Mouse (Mus musculus) brown adipose tissue, adult 24 weeks (tissue): ENCODE measurements around the gene Nr1i2. TPM values are rescaled to one million over a fixed set of nuclear protein-coding genes. Genes with fewer than 3 reads are reported as not detected.
A peak's percentile ranks its signal among the peaks of the same experiment; 100 is the strongest.

Experiments used
- H3K27ac ChIP-seq: fragments of 200-500 bp; replicated peaks from 2 replicates; pipeline ENCODE4 v1.5.1; 2012; ENCODE audit warnings: low read depth, mild to moderate bottlenecking, low read length
- H3K4me1 ChIP-seq: fragments of 200-500 bp; 2 replicates; pipeline ENCODE4 v1.6.1; 2012; ENCODE audit warnings: low read length, mixed read lengths; ENCODE audit not compliant: control insufficient read depth, insufficient read depth, insufficient read length
- H3K4me3 ChIP-seq: fragments of 200-500 bp; 2 replicates; pipeline ENCODE4 v1.5.1; 2012; ENCODE audit warnings: low read depth, mild to moderate bottlenecking, low read length, moderate library complexity; ENCODE audit not compliant: insufficient read depth
- polyA plus RNA-seq: library from polyadenylated mRNA; stranded (reverse); fragments of >200 nt; gene quantifications from 2 replicates; pipeline ENCODE4 v1.2.4, GENCODE M21; 2012; ENCODE audit not compliant: missing spikeins, insufficient read depth, insufficient read length

Nr1i2 gene
- polyA plus RNA-seq, 1 experiment, result not detected

GRCm38 (mm10) chr16:38304460-38305194, 10.0 kb upstream of the Nr1i2 start:
- H3K4me3 ChIP-seq, result peak overlapping the region; percentile 0; the same call in 1 of the 2 replicates
- H3K27ac ChIP-seq, result no peak overlapping the region
- H3K4me1 ChIP-seq, result peaks cover 7% of the 10 kb centered on the region; the same call in 1 of the 2 replicates

- Histone ChIP-seq H3K4me1 (peaks cover 7% of the 10 kb centered on the region; the same call in 1 of the 2 replicates), H3K4me3 (no peak overlapping the region), H3K27ac (no peak overlapping the region)
These were observed 7.7 kb upstream of the Nr1i2 start for GRCm38 (mm10) chr16:38302367-38302766.

GRCm38 (mm10) chr16:38298410-38298809, 3.8 kb upstream of the Nr1i2 start:
- Histone ChIP-seq H3K4me1 (no peaks in the 10 kb centered on the region), H3K27ac (no peak overlapping the region), H3K4me3 (no peak overlapping the region)

- Histone ChIP-seq H3K27ac (no peak overlapping the region), H3K4me3 (no peak overlapping the region), H3K4me1 (no peaks in the 10 kb centered on the region)
These were observed 816 bp upstream of the Nr1i2 start for GRCm38 (mm10) chr16:38295349-38295930.

GRCm38 (mm10) chr16:38290151-38290550, 4.5 kb downstream of the Nr1i2 start:
- H3K27ac ChIP-seq, result no peak overlapping the region
- no peak overlapping the region for H3K4me3 ChIP-seq
- no peaks in the 10 kb centered on the region for H3K4me1 ChIP-seq

GRCm38 (mm10) chr16:38288851-38289250, 5.8 kb downstream of the Nr1i2 start:
- Histone ChIP-seq H3K4me3 (no peak overlapping the region), H3K4me1 (no peaks in the 10 kb centered on the region), H3K27ac (no peak overlapping the region)

GRCm38 (mm10) chr16:38287762-38288161, 6.9 kb downstream of the Nr1i2 start:
- no peak overlapping the region for H3K4me3 ChIP-seq
- H3K27ac ChIP-seq, result no peak overlapping the region
- no peaks in the 10 kb centered on the region for H3K4me1 ChIP-seq

GRCm38 (mm10) chr16:38287357-38287756, 7.3 kb downstream of the Nr1i2 start:
- H3K4me3 ChIP-seq, result no peak overlapping the region
- no peak overlapping the region for H3K27ac ChIP-seq
- no peaks in the 10 kb centered on the region for H3K4me1 ChIP-seq

- Histone ChIP-seq H3K27ac (no peak overlapping the region), H3K4me1 (no peaks in the 10 kb centered on the region), H3K4me3 (no peak overlapping the region)
These were observed 8.1 kb downstream of the Nr1i2 start for GRCm38 (mm10) chr16:38286541-38286940.

- Histone ChIP-seq H3K4me1 (no peaks in the 10 kb centered on the region), H3K27ac (no peak overlapping the region), H3K4me3 (no peak overlapping the region)
These were observed 8.8 kb downstream of the Nr1i2 start for GRCm38 (mm10) chr16:38285801-38286200.

- no peaks in the 10 kb centered on the region for H3K4me1 ChIP-seq
These were observed 11.3 kb downstream of the Nr1i2 start for GRCm38 (mm10) chr16:38283300-38283699.

GRCm38 (mm10) chr16:38282559-38283160, 12.0 kb downstream of the Nr1i2 start:
- H3K4me3 ChIP-seq, result no peak overlapping the region
- no peaks in the 10 kb centered on the region for H3K4me1 ChIP-seq
- H3K27ac ChIP-seq, result peak overlapping the region; percentile 78; the same call in 1 of the 2 replicates

More at GRCm38 (mm10) chr16:38283300-38283699, 11.3 kb downstream of the Nr1i2 start:
- Histone ChIP-seq H3K4me3 (no peak overlapping the region), H3K27ac (no peak overlapping the region)

- Histone ChIP-seq H3K27ac (no peak overlapping the region), H3K4me1 (no peaks in the 10 kb centered on the region), H3K4me3 (no peak overlapping the region)
These were observed 13.7 kb downstream of the Nr1i2 start for GRCm38 (mm10) chr16:38280951-38281350.

- H3K4me3 ChIP-seq, result no peak overlapping the region
- no peak overlapping the region for H3K27ac ChIP-seq
- no peaks in the 10 kb centered on the region for H3K4me1 ChIP-seq
These were observed 14.8 kb downstream of the Nr1i2 start for GRCm38 (mm10) chr16:38279794-38280193.

GRCm38 (mm10) chr16:38274737-38275136, 19.9 kb downstream of the Nr1i2 start:
- Histone ChIP-seq H3K27ac (no peak overlapping the region), H3K4me1 (no peaks in the 10 kb centered on the region), H3K4me3 (no peak overlapping the region)
